Mouse (Mus musculus) layer of hippocampus, adult 2 months (tissue): ENCODE results near the gene Aldh5a1. TPM values are rescaled to one million over a fixed set of nuclear protein-coding genes. Genes with fewer than 3 reads are reported as not detected.
A peak's percentile ranks its signal among the peaks of the same experiment; 100 is the strongest.
"Not testable (repeated sequence)": the region's sequence is repeated elsewhere in the genome, so short reads cannot be mapped to it uniquely, and the experiment has no call there.

ENCODE experiments used
- DNase-seq, 2 experiments: peaks; one replicate each; pipeline ENCODE4 v3.0.0; 2022; ENCODE audit warnings: low spot score in 2 of 2
- H3K27ac ChIP-seq: fragments of 200-600 bp; 2 replicates; pipeline ENCODE4 v1.8.1; 2022
- H3K4me3 ChIP-seq: fragments of 200-600 bp; 2 replicates; pipeline ENCODE4 v1.8.1; 2022; ENCODE audit warnings: mild to moderate bottlenecking
- CTCF ChIP-seq: fragments of 200-600 bp; conservative IDR thresholded peaks from 2 replicates; pipeline ENCODE4 v1.8.1; 2022; ENCODE audit warnings: antibody characterized with exemption, mild to moderate bottlenecking, moderate library complexity
- long read RNA-seq, 2 experiments: library from polyadenylated mRNA; stranded (forward); transcript quantifications; one replicate each; pipeline ENCODE4 v2.0.0; 2021; ENCODE audit warnings: borderline mapping rate in 2 of 2
- total RNA-seq, 2 experiments: library from RNA; stranded (reverse); gene quantifications; 2 replicates each; pipeline ENCODE4 v1.2.3; 2021

Aldh5a1 gene
- total RNA-seq: 10 to 100 TPM; 63.0 to 64.3 TPM
- long read RNA-seq, experiment 1, full-length matches to known transcripts: 14 of 20 reads
- long read RNA-seq, experiment 1, partial matches to known transcripts: 2 of 20 reads
- long read RNA-seq, experiment 1, other reads (novel, unspliced or antisense): 4 of 20 reads
- long read RNA-seq, experiment 2, full-length matches to known transcripts: 26 of 45 reads
- long read RNA-seq, experiment 2, partial matches to known transcripts: 2 of 45 reads
- long read RNA-seq, experiment 2, other reads (novel, unspliced or antisense): 17 of 45 reads

DNA sequence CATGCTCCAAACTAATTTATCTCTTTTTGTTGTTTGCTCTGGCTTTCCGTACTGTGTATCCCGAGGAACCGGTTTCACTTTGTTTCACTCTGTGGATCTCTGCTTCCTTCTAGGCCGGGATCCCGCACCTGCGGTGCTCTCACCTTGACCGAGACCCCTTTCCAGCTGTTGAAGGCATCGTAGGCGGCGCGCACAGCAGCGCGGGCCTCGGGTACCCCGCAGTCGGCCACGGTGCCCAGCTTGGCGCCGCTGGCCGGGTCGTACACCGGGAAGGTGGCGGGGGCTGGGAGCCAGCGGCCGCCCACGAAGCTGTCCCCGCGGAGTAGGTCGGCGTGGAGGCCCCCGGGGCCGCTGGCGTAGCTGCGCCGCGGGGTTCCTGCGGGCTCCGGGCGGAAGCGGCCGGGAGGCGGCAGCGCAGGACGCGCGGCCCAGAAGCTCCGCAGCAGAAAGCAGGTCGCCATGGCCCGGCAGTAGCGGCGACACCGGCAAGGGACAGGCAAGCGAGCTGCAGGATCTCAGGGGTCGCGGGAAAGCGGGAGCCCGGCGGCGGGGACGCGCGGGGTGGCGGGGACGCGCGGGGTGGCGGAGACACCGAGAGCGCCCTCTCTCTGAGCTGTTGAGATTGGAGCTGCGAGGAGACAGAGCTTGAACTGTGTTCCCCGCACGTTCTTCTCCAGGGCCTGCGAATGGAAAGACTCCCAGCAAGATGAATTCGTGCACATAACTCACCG is at the start of gene Aldh5a1:
Gene Aldh5a1 (minus strand): TSS at position 554 of the 731 bp plus-strand sequence.
- Histone ChIP-seq H3K4me3 (peak within 1 kb of the TSS; percentile 60), H3K27ac (peak within 1 kb of the TSS; percentile 98)
- TF ChIP-seq CTCF: peak; percentile 80
- peak; percentile 78 to 82 for DNase-seq

DNA sequence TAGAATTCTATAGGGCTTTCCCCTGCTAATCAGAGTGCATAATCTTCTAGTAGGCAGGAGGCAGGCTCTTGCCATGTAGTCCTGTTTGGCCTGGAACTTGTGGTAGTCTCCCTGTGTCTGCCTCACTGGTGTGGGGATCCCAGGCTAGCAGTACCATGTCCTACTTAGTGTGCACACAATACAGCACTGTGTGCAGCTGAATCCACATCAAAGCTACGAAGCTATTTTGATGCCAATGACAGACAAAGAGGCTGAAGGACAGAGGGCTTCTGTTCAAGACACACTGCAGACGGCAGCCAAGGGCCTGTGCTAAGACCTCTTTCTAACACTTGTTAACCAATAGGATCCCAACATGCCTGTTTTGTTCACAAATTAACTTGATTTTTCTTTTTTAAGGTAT is 48.0 kb upstream of the Aldh5a1 start:
- TF ChIP-seq CTCF: no peak
- Histone ChIP-seq H3K4me3 (no peak overlapping the region), H3K27ac (peak overlapping the region; percentile 92)
- peak in 1 of 2 experiments; percentile 63 for DNase-seq

DNA sequence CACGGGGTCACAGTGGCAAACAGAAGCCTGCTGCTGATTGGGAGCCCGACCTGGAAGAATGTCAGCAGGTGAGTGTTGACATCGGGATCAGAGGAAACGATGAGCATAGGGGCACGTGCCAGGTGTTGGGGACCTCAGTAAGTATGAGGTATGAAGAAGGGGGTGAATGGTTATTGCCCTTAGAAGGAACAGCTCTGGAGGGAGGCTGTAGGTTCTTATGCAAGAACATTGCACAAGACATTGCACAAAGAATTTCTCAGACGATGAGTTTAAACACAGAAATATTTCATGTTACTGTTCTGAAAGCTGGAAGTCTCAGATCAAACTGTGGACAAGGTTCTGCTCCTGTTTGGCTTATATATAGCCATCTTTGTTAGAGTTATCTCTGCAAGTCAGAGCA is 43.6 kb upstream of the Aldh5a1 start:
- no peak for TF ChIP-seq CTCF
- no peak overlapping the region for H3K27ac ChIP-seq
- no peak for DNase-seq
- no peak overlapping the region for H3K4me3 ChIP-seq

DNA sequence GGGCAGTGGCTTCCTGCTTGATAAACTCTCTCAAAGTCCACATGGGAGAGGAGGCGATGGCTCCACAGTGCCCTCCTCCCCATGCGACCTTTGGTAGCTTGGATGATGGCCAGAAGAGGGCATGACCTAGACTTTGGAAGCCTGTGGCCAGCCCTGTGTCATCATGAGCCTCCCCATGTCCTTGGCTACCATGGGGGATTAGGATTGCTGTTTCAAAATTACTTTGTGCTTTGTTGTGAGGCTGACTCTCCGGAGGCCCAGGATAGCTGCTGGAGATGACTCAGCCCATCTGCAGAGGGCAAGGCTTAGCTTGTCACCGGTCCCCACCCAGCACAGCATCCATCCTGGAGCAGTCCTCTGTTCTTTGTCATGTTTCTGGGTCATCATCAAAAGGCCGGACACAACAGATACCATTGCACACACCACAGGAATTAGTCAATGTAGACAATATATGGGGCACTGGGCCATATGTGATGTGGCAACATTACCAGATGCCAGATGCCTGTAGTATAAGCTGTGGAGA is 40.4 kb upstream of the Aldh5a1 start:
- no peak overlapping the region for H3K27ac ChIP-seq
- H3K4me3 ChIP-seq: no peak overlapping the region
- no peak for TF ChIP-seq CTCF
- DNase-seq: no peak

DNA sequence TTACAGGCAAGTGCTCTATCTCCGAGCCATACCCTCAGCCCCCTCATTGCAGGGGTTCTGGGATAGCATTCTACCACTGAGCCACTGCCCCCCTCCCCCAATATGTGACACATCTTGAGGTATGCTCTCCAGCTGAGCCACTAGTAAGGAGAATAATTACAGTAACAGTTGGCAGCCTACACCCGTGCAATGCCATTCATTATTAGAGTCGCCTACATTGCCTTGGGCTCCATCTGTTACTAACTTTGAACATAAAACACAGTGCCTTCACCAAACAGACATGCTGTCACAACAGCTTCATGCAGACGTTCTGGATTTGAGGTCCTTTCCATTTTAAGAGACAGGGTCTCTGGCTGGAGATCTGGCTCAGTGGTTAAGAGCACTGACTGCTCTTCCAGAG is 38.9 kb upstream of the Aldh5a1 start:
- Histone ChIP-seq H3K27ac (no peak overlapping the region), H3K4me3 (no peak overlapping the region)
- no peak for TF ChIP-seq CTCF
- peak; percentile 46 to 63 for DNase-seq

DNA sequence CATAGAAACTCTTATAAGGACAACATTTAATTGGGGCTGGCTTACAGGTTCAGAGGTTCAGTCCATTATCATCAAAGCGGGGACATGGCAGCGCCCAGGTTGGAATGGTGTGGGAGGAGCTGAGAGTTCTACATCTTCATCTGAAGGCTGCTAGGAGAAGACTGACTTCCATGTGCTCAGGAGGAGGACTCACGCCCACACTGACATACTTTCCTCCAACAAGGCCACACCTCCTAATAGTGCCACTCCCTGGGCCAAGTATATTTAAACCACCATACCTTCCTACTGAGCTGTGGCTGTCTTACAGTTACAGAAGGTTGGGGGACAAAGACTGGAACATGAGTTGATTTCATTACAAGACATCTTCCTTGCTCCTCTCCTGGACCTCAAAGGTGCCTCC is 34.3 kb upstream of the Aldh5a1 start:
- not testable (repeated sequence) for H3K27ac ChIP-seq, H3K4me3 ChIP-seq, DNase-seq

DNA sequence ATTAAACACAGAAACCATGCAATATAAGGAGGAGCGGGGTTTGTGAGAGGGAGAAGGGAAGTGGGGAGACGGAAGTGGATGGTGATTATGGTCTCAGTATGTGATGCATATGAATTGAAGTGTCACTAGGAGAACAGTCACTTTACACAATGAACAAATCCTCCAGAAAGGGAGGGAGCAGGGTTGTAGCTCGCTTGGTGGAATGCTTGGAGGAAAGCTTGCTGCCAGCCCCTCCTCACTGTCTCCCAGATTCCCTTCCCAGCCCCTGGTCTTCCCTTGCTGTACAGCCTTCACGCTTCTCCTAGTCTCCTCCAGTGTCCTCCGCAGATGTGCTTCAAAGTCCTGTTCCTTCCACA is 28.4 kb upstream of the Aldh5a1 start:
- no peak for TF ChIP-seq CTCF
- no peak for DNase-seq
- Histone ChIP-seq H3K4me3 (peak overlapping the region; percentile 33; the same call in 1 of the 2 replicates), H3K27ac (no peak overlapping the region)

DNA sequence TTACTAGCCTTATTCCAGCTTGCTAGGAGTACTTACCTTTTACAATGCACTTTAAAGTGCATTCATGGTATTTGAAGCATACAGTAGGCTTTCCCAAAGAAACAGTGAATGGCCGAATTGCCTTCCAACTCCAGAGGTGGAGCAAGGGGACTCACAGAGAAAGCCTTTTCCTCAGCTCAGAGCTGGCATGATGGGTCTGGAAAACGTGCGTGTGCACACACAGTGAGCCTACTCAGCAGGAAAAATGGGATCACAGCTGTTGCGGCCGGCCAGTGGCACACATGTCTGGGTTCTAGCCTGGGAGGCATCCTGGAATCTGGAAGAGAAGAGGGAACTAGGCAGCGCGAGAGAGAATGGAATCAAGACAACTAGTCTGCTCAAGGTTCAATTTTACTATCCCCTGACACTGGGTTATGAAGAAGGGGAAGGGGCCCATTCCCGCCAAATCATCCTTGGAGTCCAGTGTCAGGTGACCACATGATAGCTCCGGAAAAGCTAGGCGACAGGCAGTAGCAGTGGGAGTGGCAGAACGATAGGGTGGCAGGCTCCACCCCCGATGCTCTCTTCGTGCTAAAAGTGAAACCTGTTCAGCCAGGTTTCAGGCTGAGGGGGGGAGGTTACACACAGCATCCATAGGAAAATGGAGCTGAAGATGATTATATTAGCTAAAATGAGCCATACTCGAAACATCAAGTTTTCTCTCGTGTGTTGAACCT is 27.8 kb upstream of the Aldh5a1 start:
- H3K27ac ChIP-seq: no peak overlapping the region
- DNase-seq: no peak
- peak overlapping the region; percentile 33; the same call in 1 of the 2 replicates for H3K4me3 ChIP-seq
- no peak for TF ChIP-seq CTCF

DNA sequence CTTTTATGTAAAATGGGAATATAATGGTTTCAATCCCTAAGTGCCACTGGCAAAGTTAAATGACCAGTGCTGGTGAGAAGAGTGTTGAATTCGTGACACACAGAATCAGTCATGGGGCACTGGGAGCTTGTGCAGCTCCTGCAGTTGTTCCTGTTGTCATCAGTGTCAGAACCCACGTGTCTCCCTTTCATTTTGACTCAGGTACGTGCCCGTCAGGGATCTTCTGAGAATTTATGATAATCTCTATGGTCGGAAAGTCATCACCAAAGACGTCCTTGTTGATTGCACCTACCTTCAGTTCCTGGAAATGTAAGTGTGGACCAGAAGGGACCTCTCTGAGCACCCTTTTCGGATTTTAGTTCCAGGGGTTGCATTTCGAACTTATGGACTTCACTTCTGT is 24.7 kb upstream of the Aldh5a1 start:
- DNase-seq: no peak
- TF ChIP-seq CTCF: no peak
- no peak overlapping the region for H3K4me3 ChIP-seq

DNA sequence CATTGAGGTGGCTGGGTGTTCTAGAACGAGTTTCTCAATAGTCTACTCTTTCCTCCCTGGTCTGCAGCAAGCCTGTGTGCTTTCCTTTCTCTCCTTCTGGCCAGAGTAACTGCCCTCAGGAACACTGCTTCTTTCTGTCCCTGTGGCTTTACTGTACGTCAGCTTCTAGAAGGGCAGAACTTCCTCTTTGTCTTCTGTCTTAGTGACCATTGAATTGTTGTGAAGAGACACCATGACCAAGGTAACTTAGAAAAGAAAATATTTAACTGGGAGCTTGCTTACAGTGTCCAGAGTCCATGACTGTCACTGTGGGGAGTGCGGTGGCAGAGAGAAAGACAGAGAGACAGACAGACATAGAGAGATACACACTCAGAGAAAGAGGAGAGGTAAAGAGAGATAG is 22.6 kb upstream of the Aldh5a1 start:
- Histone ChIP-seq H3K4me3 (no peak overlapping the region), H3K27ac (no peak overlapping the region)
- no peak for DNase-seq
- no peak for TF ChIP-seq CTCF

More for the DNA sequence above, 24.7 kb upstream of the Aldh5a1 start:
- H3K27ac ChIP-seq: no peak overlapping the region

DNA sequence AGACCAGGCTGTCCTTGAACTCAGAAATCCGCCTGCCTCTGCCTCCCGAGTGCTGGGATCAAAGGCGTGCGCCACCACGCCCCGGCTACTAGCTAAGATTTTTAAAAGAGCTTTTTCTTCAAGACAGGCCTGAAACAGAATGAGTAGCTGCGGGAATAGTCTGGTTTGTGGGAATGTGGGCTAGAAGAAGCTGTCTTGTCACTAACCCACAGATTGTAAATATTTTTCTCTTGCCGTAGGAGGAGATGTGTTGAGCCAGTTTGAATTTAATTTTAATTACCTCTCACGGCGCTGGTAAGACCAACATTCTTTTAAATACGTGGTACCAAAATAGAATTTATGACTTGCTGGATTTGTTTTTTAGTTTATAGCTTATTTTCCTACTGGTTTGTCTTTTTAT is 21.2 kb upstream of the Aldh5a1 start:
- TF ChIP-seq CTCF: no peak
- no peak for DNase-seq

DNA sequence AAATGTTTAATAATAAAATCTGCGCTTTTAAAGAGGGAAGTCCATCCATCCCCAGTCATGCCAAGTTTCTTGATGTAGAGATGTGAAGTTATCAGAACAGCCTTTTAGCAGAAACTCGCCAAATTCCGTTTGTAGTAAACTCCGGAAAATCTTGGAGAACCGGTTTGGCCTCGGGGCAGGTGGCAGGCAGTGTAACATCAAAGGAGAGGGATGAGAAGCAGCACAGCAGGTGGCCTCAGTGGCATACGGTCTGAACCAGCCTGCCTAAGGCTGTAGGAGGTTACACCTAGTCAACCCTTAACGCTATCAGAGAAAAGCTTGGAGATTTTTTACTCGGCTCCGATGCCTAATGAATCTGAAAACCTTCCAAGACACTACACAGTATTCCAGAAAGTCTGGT is 18.0 kb upstream of the Aldh5a1 start:
- Histone ChIP-seq H3K4me3 (no peak overlapping the region), H3K27ac (no peak overlapping the region)
- no peak for TF ChIP-seq CTCF
- DNase-seq: no peak

More for the DNA sequence above, 21.2 kb upstream of the Aldh5a1 start:
- Histone ChIP-seq H3K4me3 (no peak overlapping the region), H3K27ac (no peak overlapping the region)

DNA sequence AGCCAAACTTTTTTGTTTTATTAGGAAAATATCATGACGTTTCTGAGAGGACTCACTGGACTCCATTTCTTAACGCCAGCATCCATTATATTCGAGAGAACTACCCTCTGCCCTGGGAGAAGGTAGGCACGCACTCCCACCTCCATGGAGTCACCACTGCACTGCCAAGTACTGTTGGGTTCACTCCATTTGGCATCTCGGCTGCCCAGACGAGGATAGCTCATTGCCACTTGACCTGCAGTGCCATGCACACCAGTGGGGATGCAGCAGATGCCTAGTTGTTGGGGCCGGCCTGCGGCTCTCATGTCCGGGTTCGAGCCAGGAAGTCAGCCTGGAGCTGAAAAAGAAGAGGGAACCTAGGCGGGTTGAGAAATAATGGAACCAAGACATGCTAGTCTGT is 17.6 kb upstream of the Aldh5a1 start:
- Histone ChIP-seq H3K4me3 (no peak overlapping the region), H3K27ac (no peak overlapping the region)
- no peak for TF ChIP-seq CTCF
- DNase-seq: no peak
